Mouse (Mus musculus): ENCODE measurements around the gene Cd93.

- TF ChIP-seq MAX (IDR thresholded peaks at IDR 0.05) (no peak), CTCF (IDR thresholded peaks at IDR 0.05; ENCODE audit: control insufficient read depth, insufficient read depth, insufficient read length) (no peak)
Observed at GRCm38 (mm10) chr2:148387652-148388581, 55.4 kb downstream of the Cd93 start.

All from C2C12 (cell line).